Mouse (Mus musculus): ENCODE results near the gene Fzd1. TPM values are rescaled to one million over a fixed set of nuclear protein-coding genes. Genes with fewer than 3 reads are reported as not detected.

Gene Fzd1
- total and polyA plus RNA-seq, 3 experiments: not detected

DNA sequence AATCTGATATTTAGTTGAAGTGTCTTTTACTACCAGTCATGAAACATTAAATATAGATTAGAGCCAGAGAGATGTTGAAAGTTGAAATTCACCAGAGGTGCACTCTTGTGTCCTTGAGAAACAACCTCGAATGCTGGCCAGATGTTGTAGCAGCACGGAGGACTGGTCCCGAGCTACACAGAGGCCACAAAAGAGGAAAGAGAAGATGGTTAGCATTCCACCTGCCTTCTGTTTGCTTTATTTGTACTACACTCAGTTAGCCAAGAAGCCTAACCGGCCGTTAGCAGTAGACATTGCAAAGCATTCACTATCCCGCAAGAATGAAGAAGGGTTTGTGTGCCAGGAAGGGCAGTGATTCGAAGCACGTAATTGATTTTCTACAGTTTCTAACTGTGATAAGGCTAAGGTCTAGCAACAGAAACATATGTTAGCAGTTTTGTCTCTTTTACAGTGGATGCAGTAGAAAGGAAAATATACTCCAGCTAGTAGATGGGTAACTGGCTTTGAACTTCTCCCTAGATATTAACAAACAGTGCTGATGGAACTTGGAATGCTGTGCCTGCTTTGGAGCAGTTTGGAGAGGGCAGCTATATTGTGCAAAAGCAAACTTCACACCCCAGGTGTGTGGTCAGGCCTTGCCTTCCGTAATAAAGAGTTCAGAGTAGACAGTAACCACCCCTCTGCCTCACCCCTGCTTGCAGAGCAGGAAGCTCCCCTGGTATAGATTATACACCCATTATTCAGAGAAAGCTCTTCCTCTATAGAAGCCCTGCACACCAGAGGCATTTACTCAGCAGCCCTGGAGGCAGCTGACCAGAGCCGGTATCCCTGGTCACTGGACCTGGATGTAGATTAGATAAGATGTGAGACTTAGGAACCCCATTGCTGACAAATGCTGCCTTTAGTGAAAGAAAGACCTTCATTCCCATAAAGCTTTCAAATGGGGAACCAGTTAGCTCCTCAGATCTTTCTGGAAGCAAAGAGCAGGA is 25.3 kb downstream of the Fzd1 start:
- Histone ChIP-seq H3K4me1 (ENCODE audit: control insufficient read depth in 1 of 2, insufficient read depth in 2 of 2) (peaks cover 8 to 10% of the 10 kb centered on the region in 2 experiments), H3K27ac (ENCODE audit: insufficient read depth, low read depth) (no peak overlapping the region), H3K4me2 (ENCODE audit: insufficient read depth, low read depth, poor library complexity, severe bottlenecking) (no peak overlapping the region), H3K36me3 (replicated peaks in 1 of 2; ENCODE audit: control insufficient read depth in 1 of 2, insufficient read depth in 1 of 2, low read length in 1 of 2) (no peaks in the 10 kb centered on the region), H3K9me3 (replicated peaks; ENCODE audit: low read length) (no peaks in the 10 kb centered on the region), H3K27me3 (replicated peaks) (no peaks in the 10 kb centered on the region), H3K4me3 (replicated peaks in 1 of 3; ENCODE audit: low read depth in 2 of 3, low read length in 2 of 3, poor library complexity in 1 of 3) (no peak overlapping the region), H3K79me2 (replicated peaks; ENCODE audit: control insufficient read depth, extremely low read depth, insufficient read depth, poor library complexity, severe bottlenecking) (no peaks in the 10 kb centered on the region), H3K9ac (ENCODE audit: insufficient read depth, low read depth) (no peak overlapping the region)
- in situ Hi-C loops (cut with MboI; ENCODE audit: low pct_ligation_motif_present, low pct_unique_long_range_greater_than_20kb, low sequenced_read_pairs) (no loop called here), dilution Hi-C loops (cut with MboI; ENCODE audit: extremely low pct_ligation_motif_present, extremely low pct_unique_long_range_greater_than_20kb, low sequenced_read_pairs) (no loop called here)
- TF ChIP-seq MAZ (IDR thresholded peaks at IDR 0.05; ENCODE audit: low read depth, low read length) (no peak), PAX5 (IDR thresholded peaks at IDR 0.05; ENCODE audit: low read length) (no peak), CHD1 (IDR thresholded peaks at IDR 0.05; ENCODE audit: low read depth, low read length) (no peak), EP300 (IDR thresholded peaks at IDR 0.05; ENCODE audit: low read length) (no peak), NRF1 (IDR thresholded peaks at IDR 0.05; ENCODE audit: low read depth, low read length) (no peak), UBTF (IDR thresholded peaks at IDR 0.05; ENCODE audit: low read depth, low read length) (no peak), BHLHE40 (IDR thresholded peaks at IDR 0.05; ENCODE audit: low read depth, low read length) (no peak), SMC3 (IDR thresholded peaks at IDR 0.05; ENCODE audit: low read depth, low read length) (no peak), E2F4 (IDR thresholded peaks at IDR 0.05; ENCODE audit: insufficient replicate concordance, low read depth, low read length) (no peak), USF1 (IDR thresholded peaks at IDR 0.05; ENCODE audit: low read depth, low read length) (no peak), ZKSCAN1 (IDR thresholded peaks at IDR 0.05; ENCODE audit: borderline replicate concordance, low read depth, low read length) (no peak), SIN3A (IDR thresholded peaks at IDR 0.05; ENCODE audit: low read length) (no peak), MAX (IDR thresholded peaks at IDR 0.05; ENCODE audit: low read length) (no peak), JUN (IDR thresholded peaks at IDR 0.05; ENCODE audit: insufficient read depth, low read depth, low read length) (no peak), RCOR1 (conservative IDR thresholded peaks at IDR 0.05; ENCODE audit: low read depth, low read length) (no peak), USF2 (conservative IDR thresholded peaks at IDR 0.05; ENCODE audit: low read depth, low read length) (no peak), IRF4 (IDR thresholded peaks at IDR 0.05; ENCODE audit: low read depth, low read length) (no peak), RAD21 (IDR thresholded peaks at IDR 0.05; ENCODE audit: low read depth, low read length) (no peak), ZC3H11A (IDR thresholded peaks at IDR 0.05; ENCODE audit: low read depth, low read length) (no peak), GABPA (IDR thresholded peaks at IDR 0.05; ENCODE audit: insufficient replicate concordance, low read depth, low read length) (no peak)
- no peak for DNase-seq (ENCODE audit: extremely low read depth)

Measured in CH12.LX (cell line).